Comparison of ENCODE assay signal across 8 mouse cellular contexts in the genomic region with DNA sequence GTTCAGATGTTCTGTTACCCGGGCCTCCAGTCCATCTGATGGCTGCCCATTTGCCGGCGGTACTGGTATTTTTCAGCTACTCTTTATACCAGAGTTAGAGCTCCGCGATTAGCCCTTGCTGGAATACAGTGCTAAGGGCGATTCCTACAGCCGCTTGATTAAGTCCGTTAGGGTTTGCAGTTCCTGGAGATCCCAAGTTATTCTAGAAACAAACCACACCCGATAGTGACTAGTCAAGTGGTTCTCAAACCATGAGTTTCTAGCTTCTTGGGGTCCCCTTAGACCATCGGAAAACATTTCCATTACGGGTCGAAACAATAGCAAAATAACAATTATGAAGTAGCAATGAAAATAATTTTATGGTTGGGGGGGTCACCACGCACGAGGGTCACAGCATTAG. TPM values are rescaled to one million over a fixed set of nuclear protein-coding genes. Genes with fewer than 3 reads are reported as not detected.
A peak's percentile ranks its signal among the peaks of the same experiment; 100 is the strongest.
DNase-seq lines count a peak whose midpoint lies in the region; ATAC-seq and TF ChIP-seq lines count a peak whose summit lies in the region.

No protein-coding gene starts in this region.

- DNase-seq in liver, adult 2 months (ENCODE audit: extremely low read depth, low read depth, low spot score) = no peak
- no peak for DNase-seq in liver
- no peak for DNase-seq in embryonic facial prominence, embryonic 11.5 days (ENCODE audit: low spot score)
- DNase-seq in hindbrain, postnatal 0 days (ENCODE audit: low spot score) = no peak
- DNase-seq in right cerebral cortex, adult 18-20 months = no peak
- no peak for DNase-seq in left cerebral cortex, adult 9 months (ENCODE audit: low spot score in 2 of 2)
- no peak for DNase-seq in left cerebral cortex, postnatal 14 days (ENCODE audit: low spot score in 2 of 2)

- TF ChIP-seq CTCF in liver, adult 2 months (IDR thresholded peaks at IDR 0.05; ENCODE audit: low read depth, low read length) = no peak
- no peak for TF ChIP-seq CTCF in hindbrain, postnatal 0 days (IDR thresholded peaks at IDR 0.05; ENCODE audit: low read depth)

- peak overlapping the region; percentile 67 for H3K4me2 ChIP-seq in embryonic facial prominence, embryonic 11.5 days (ENCODE audit: low read depth, low read length)
- peak overlapping the region; percentile 61 for H3K4me2 ChIP-seq in hindbrain, postnatal 0 days (ENCODE audit: low read depth, low read length)
- peak overlapping the region; percentile 88 for H3K4me2 ChIP-seq in myocyte (ENCODE audit: low read depth)

- peak overlapping the region; percentile 67; the same call in 1 of the 2 replicates for H3K9ac ChIP-seq in liver, adult 2 months (ENCODE audit: low read depth, low read length)
- no peak overlapping the region; the same call in 1 of the 2 replicates for H3K9ac ChIP-seq in embryonic facial prominence, embryonic 11.5 days (replicated peaks; ENCODE audit: low read length)
- no peak overlapping the region; the same call in 1 of the 2 replicates for H3K9ac ChIP-seq in hindbrain, postnatal 0 days (replicated peaks; ENCODE audit: low read length)

- WGBS in liver, adult 2 months = 79% methylated on average over 14 of the region's 14 CpGs
- WGBS in embryonic facial prominence, embryonic 11.5 days = 81% methylated on average over 14 of the region's 14 CpGs
- WGBS in hindbrain, postnatal 0 days = 79% methylated on average over 14 of the region's 14 CpGs

- H3K4me3 ChIP-seq in liver, adult 2 months (ENCODE audit: insufficient read depth, low read depth, low read length) = peak overlapping the region; percentile 71; the same call in 1 of the 2 replicates
- H3K4me3 ChIP-seq in embryonic facial prominence, embryonic 11.5 days (ENCODE audit: low read depth, low read length) = no peak overlapping the region
- peak overlapping the region; percentile 49 for H3K4me3 ChIP-seq in hindbrain, postnatal 0 days (ENCODE audit: low read length)
- H3K4me3 ChIP-seq in myocyte = peak overlapping the region; percentile 63

- no peak for ATAC-seq in embryonic facial prominence, embryonic 11.5 days (replicated peaks; ENCODE audit: insufficient number of reproducible peaks, low FRiP score, low TSS enrichment, low read depth)
- ATAC-seq in hindbrain, postnatal 0 days = no peak

- no peaks in the 10 kb centered on the region for H3K9me3 ChIP-seq in embryonic facial prominence, embryonic 11.5 days (replicated peaks; ENCODE audit: control insufficient read depth, low read length)
- no peaks in the 10 kb centered on the region for H3K9me3 ChIP-seq in hindbrain, postnatal 0 days (ENCODE audit: low read length)

- H3K4me1 ChIP-seq in liver, adult 2 months (ENCODE audit: control insufficient read depth, insufficient read depth, low read length) = peaks cover 5% of the 10 kb centered on the region; the same call in 1 of the 2 replicates
- no peaks in the 10 kb centered on the region for H3K4me1 ChIP-seq in embryonic facial prominence, embryonic 11.5 days (ENCODE audit: control insufficient read depth, insufficient read depth, low read length)
- no peaks in the 10 kb centered on the region for H3K4me1 ChIP-seq in hindbrain, postnatal 0 days (ENCODE audit: insufficient read depth, low read length)

- no peaks in the 10 kb centered on the region for H3K36me3 ChIP-seq in liver, adult 2 months (ENCODE audit: control insufficient read depth, insufficient read depth, low read length)
- no peaks in the 10 kb centered on the region for H3K36me3 ChIP-seq in embryonic facial prominence, embryonic 11.5 days (replicated peaks; ENCODE audit: control insufficient read depth, insufficient read depth, low read depth, low read length)
- no peaks in the 10 kb centered on the region for H3K36me3 ChIP-seq in hindbrain, postnatal 0 days (ENCODE audit: insufficient read depth, low read length)
- H3K36me3 ChIP-seq in myocyte (ENCODE audit: control insufficient read depth, insufficient read depth) = no peaks in the 10 kb centered on the region

- peak overlapping the region; percentile 23 for H3ac ChIP-seq in myocyte (ENCODE audit: control insufficient read depth, insufficient read length)

- H3K27me3 ChIP-seq in liver, adult 2 months (ENCODE audit: control insufficient read depth, insufficient read depth, low read length) = no peaks in the 10 kb centered on the region
- H3K27me3 ChIP-seq in embryonic facial prominence, embryonic 11.5 days (ENCODE audit: control insufficient read depth, insufficient read depth, low read length) = no peaks in the 10 kb centered on the region
- no peaks in the 10 kb centered on the region for H3K27me3 ChIP-seq in hindbrain, postnatal 0 days (ENCODE audit: insufficient read depth, low read length)
- H3K27me3 ChIP-seq in myocyte (ENCODE audit: control insufficient read depth, insufficient read depth, insufficient read length) = no peaks in the 10 kb centered on the region

- H3K27ac ChIP-seq in liver, adult 2 months (replicated peaks; ENCODE audit: insufficient read depth, low read depth, low read length) = peak overlapping the region; percentile 83
- H3K27ac ChIP-seq in embryonic facial prominence, embryonic 11.5 days (replicated peaks; ENCODE audit: low read depth, low read length) = no peak overlapping the region
- no peak overlapping the region for H3K27ac ChIP-seq in hindbrain, postnatal 0 days

- intact Hi-C loops in left cerebral cortex, postnatal 14 days (cut with DNase I) = no loop called here

- TF ChIP-seq POLR2A in liver, adult 2 months (IDR thresholded peaks at IDR 0.05; ENCODE audit: extremely low read depth, insufficient read depth, low read length) = no peak
- no peak for TF ChIP-seq POLR2A in myocyte (IDR thresholded peaks at IDR 0.05; ENCODE audit: insufficient read length, low read depth)

- H3K79me2 ChIP-seq in liver, adult 2 months (ENCODE audit: control insufficient read depth, insufficient read depth, low read length) = peaks cover 11% of the 10 kb centered on the region; the same call in 1 of the 2 replicates
- peaks cover 12% of the 10 kb centered on the region for H3K79me2 ChIP-seq in myocyte (ENCODE audit: control insufficient read depth, insufficient read depth)

TF ChIP-seq in myocyte, 11 proteins besides CTCF, POLR2A, EP300 and RAD21:
- no peak for TF ChIP-seq REST (IDR thresholded peaks at IDR 0.05; ENCODE audit: insufficient read depth, insufficient read length)
- no peak for TF ChIP-seq POLR2AphosphoS2 (IDR thresholded peaks at IDR 0.05; ENCODE audit: insufficient read length, low read depth)
- TF ChIP-seq SRF (IDR thresholded peaks at IDR 0.05; ENCODE audit: control insufficient read depth, insufficient read length, low read depth) = no peak
- no peak for TF ChIP-seq MYOD1 (IDR thresholded peaks at IDR 0.05; ENCODE audit: control insufficient read depth in 1 of 3, insufficient read length in 2 of 3, low read depth in 2 of 3)
- TF ChIP-seq E2F4 (IDR thresholded peaks at IDR 0.05; ENCODE audit: insufficient read depth) = no peak
- no peak for TF ChIP-seq TCF3 (IDR thresholded peaks at IDR 0.05; ENCODE audit: insufficient read length, low read depth)
- no peak for TF ChIP-seq TCF12 (IDR thresholded peaks at IDR 0.05; ENCODE audit: insufficient read depth, poor library complexity, severe bottlenecking)
- TF ChIP-seq CEBPB (IDR thresholded peaks at IDR 0.05; ENCODE audit: insufficient read depth, poor library complexity, severe bottlenecking) = no peak
- no peak for TF ChIP-seq USF1 (IDR thresholded peaks at IDR 0.05; ENCODE audit: low read depth)
- TF ChIP-seq MAX (IDR thresholded peaks at IDR 0.05; ENCODE audit: low read depth) = no peak
- TF ChIP-seq MYOG (IDR thresholded peaks at IDR 0.05; ENCODE audit: control insufficient read depth in 1 of 3, insufficient read depth in 1 of 3, insufficient read length in 2 of 3, low read depth in 2 of 3) = no peak

RNA-seq across cellular contexts. Expression of gene Ptgr2, which starts 0.6 kb away (rescaled TPM):
- 61.9 and 75.3 TPM in 2 replicates for total RNA-seq in liver, adult 2 months (2014; rRNA removed)
- polyA plus RNA-seq in liver, adult 2 months (2012; rRNA removed) = 16.3 and 18.5 TPM in 2 replicates
- polyA plus RNA-seq in embryonic facial prominence, embryonic 11.5 days (2014; fragmentation: Nextera tagmentation; extraction: Ambion mirVana) = 12.9 and 14.7 TPM in 2 replicates
- total RNA-seq in hindbrain, postnatal 0 days (2014; rRNA removed) = 10.2 and 13.4 TPM in 2 replicates
- polyA plus RNA-seq in hindbrain, postnatal 0 days (2015; fragmentation: Nextera tagmentation; extraction: Ambion mirVana) = 20.3 and 22.7 TPM in 2 replicates
- 40.4 TPM for polyA plus RNA-seq in myocyte (2012; fragmentation: generic; extraction: Trizol)
- 10 to 100 TPM; 32.3 to 35.2 TPM for total RNA-seq in left cerebral cortex, postnatal 14 days (2021)

RNA-seq across cellular contexts. Expression of gene Zfp410, which starts 32.3 kb away (rescaled TPM):
- total RNA-seq in liver, adult 2 months (2014; rRNA removed) = 20.4 and 23.2 TPM in 2 replicates
- 11.8 and 12.5 TPM in 2 replicates for polyA plus RNA-seq in liver, adult 2 months (2012; rRNA removed)
- polyA plus RNA-seq in embryonic facial prominence, embryonic 11.5 days (2014; fragmentation: Nextera tagmentation; extraction: Ambion mirVana) = 111 and 114 TPM in 2 replicates
- total RNA-seq in hindbrain, postnatal 0 days (2014; rRNA removed) = 30.9 and 55.9 TPM in 2 replicates
- 50.0 and 53.8 TPM in 2 replicates for polyA plus RNA-seq in hindbrain, postnatal 0 days (2015; fragmentation: Nextera tagmentation; extraction: Ambion mirVana)
- polyA plus RNA-seq in myocyte (2012; fragmentation: generic; extraction: Trizol) = 18.7 TPM
- 10 to 100 TPM; 35.4 to 35.8 TPM for total RNA-seq in left cerebral cortex, postnatal 14 days (2021)
